Mouse (Mus musculus) testis, adult 2 months (tissue): Measurements from ENCODE around the gene Cuedc2. TPM values are rescaled to one million over a fixed set of nuclear protein-coding genes. Genes with fewer than 3 reads are reported as not detected.

Experiments used
- H3K27ac ChIP-seq: fragments of 200-500 bp; 2 replicates; pipeline ENCODE4 v1.5.1; 2012; ENCODE audit warnings: low read depth, low read length; ENCODE audit not compliant: control insufficient read depth, insufficient read depth
- H3K27me3 ChIP-seq: fragments of 200-500 bp; 2 replicates; pipeline ENCODE4 v1.6.1; 2012; ENCODE audit warnings: mild to moderate bottlenecking, low read length, moderate library complexity; ENCODE audit not compliant: control insufficient read depth, insufficient read depth
- H3K36me3 ChIP-seq: fragments of 200-500 bp; 2 replicates; pipeline ENCODE4 v1.6.1; 2012; ENCODE audit warnings: mild to moderate bottlenecking, low read length; ENCODE audit not compliant: control insufficient read depth, insufficient read depth
- H3K4me1 ChIP-seq: fragments of 200-500 bp; 2 replicates; pipeline ENCODE4 v1.6.1; 2012; ENCODE audit warnings: low read length; ENCODE audit not compliant: control insufficient read depth, insufficient read depth
- H3K4me3 ChIP-seq: fragments of 200-500 bp; 2 replicates; pipeline ENCODE4 v1.5.1; 2012; ENCODE audit warnings: low read depth, mild to moderate bottlenecking, low read length, moderate library complexity, mixed read lengths; ENCODE audit not compliant: control insufficient read depth
- CTCF ChIP-seq: fragments of 200-500 bp; IDR thresholded peaks from 2 replicates; pipeline ENCODE4 v1.5.1; 2012; ENCODE audit warnings: low read depth, mild to moderate bottlenecking, inconsistent platforms, low read length, moderate library complexity; ENCODE audit not compliant: control insufficient read depth, insufficient read depth, insufficient replicate concordance
- POLR2A ChIP-seq: fragments of 200-500 bp; IDR thresholded peaks from 2 replicates; pipeline ENCODE4 v1.6.1; 2012; ENCODE audit warnings: low read depth, mild to moderate bottlenecking, inconsistent platforms, low read length, moderate library complexity; ENCODE audit not compliant: control insufficient read depth
- polyA plus RNA-seq: library from polyadenylated mRNA; depleted of rRNA; stranded (reverse); fragments of >200 nt; gene quantifications from 2 replicates; pipeline ENCODE4 v1.2.3, GENCODE M21; 2012

Gene Cuedc2
- polyA plus RNA-seq, 1 experiment, result 24.5 TPM

GRCm38 (mm10) chr19:46303251-46304215 lies 35.0 kb downstream of the Cuedc2 start:
- H3K27ac ChIP-seq, result no peak overlapping the region
- peaks cover 25% of the 10 kb centered on the region for H3K4me1 ChIP-seq

GRCm38 (mm10) chr19:46302551-46302950 lies 36.0 kb downstream of the Cuedc2 start:
- H3K27me3 ChIP-seq, result peaks cover 2% of the 10 kb centered on the region; the same call in 1 of the 2 replicates
- TF ChIP-seq CTCF (no peak), POLR2A (no peak)
- H3K4me1 ChIP-seq, result peaks cover 17% of the 10 kb centered on the region
- no peaks in the 10 kb centered on the region for H3K36me3 ChIP-seq
- H3K4me3 ChIP-seq, result no peak overlapping the region
- no peak overlapping the region for H3K27ac ChIP-seq

More at GRCm38 (mm10) chr19:46303251-46304215, 35.0 kb downstream of the Cuedc2 start:
- TF ChIP-seq POLR2A (no peak), CTCF (no peak)
- no peaks in the 10 kb centered on the region for H3K36me3 ChIP-seq
- H3K4me3 ChIP-seq, result no peak overlapping the region; the same call in 1 of the 2 replicates
- H3K27me3 ChIP-seq, result peaks cover 2% of the 10 kb centered on the region; the same call in 1 of the 2 replicates

GRCm38 (mm10) chr19:46300294-46301045 lies 38.0 kb downstream of the Cuedc2 start:
- peaks cover 14% of the 10 kb centered on the region for H3K4me1 ChIP-seq
- TF ChIP-seq POLR2A (no peak), CTCF (no peak)
- no peak overlapping the region for H3K4me3 ChIP-seq
- H3K36me3 ChIP-seq, result no peaks in the 10 kb centered on the region
- H3K27me3 ChIP-seq, result peaks cover 2% of the 10 kb centered on the region; the same call in 1 of the 2 replicates
- H3K27ac ChIP-seq, result no peak overlapping the region

- H3K36me3 ChIP-seq, result no peaks in the 10 kb centered on the region
- no peak overlapping the region for H3K27ac ChIP-seq
- no peaks in the 10 kb centered on the region for H3K27me3 ChIP-seq
- H3K4me1 ChIP-seq, result no peaks in the 10 kb centered on the region
- H3K4me3 ChIP-seq, result no peak overlapping the region
- TF ChIP-seq CTCF (no peak), POLR2A (no peak)
These were observed 41.6 kb downstream of the Cuedc2 start for GRCm38 (mm10) chr19:46296938-46297337.

GRCm38 (mm10) chr19:46290535-46291105 lies 47.9 kb downstream of the Cuedc2 start:
- Histone ChIP-seq H3K27me3 (no peaks in the 10 kb centered on the region), H3K4me1 (no peaks in the 10 kb centered on the region), H3K4me3 (no peak overlapping the region), H3K36me3 (no peaks in the 10 kb centered on the region; the same call in 1 of the 2 replicates), H3K27ac (no peak overlapping the region)
- TF ChIP-seq CTCF, result no peak

- Histone ChIP-seq H3K4me1 (no peaks in the 10 kb centered on the region), H3K4me3 (no peak overlapping the region), H3K27ac (no peak overlapping the region), H3K36me3 (no peaks in the 10 kb centered on the region; the same call in none of the 2 replicates), H3K27me3 (no peaks in the 10 kb centered on the region)
- TF ChIP-seq CTCF (no peak), POLR2A (no peak)
These were observed 50.9 kb downstream of the Cuedc2 start for GRCm38 (mm10) chr19:46287566-46287965.

- no peak overlapping the region for H3K27ac ChIP-seq
- H3K4me3 ChIP-seq, result no peak overlapping the region
- no peaks in the 10 kb centered on the region for H3K4me1 ChIP-seq
- peaks cover 2% of the 10 kb centered on the region for H3K36me3 ChIP-seq
- no peaks in the 10 kb centered on the region for H3K27me3 ChIP-seq
- TF ChIP-seq POLR2A (no peak), CTCF (no peak)
These were observed 51.6 kb downstream of the Cuedc2 start for GRCm38 (mm10) chr19:46286926-46287325.
